Mouse (Mus musculus) mammary gland, adult 2 months (tissue): ENCODE data around the gene Glce. TPM values are rescaled to one million over a fixed set of nuclear protein-coding genes. Genes with fewer than 3 reads are reported as not detected.

ENCODE experiments used
- polyA plus RNA-seq: library from polyadenylated mRNA; depleted of rRNA; stranded (reverse); fragments of >200 nt; gene quantifications from 2 replicates; pipeline ENCODE4 v1.2.3, GENCODE M21; 2012; ENCODE audit warnings: low replicate concordance; rRNA removed

Gene Glce
- polyA plus RNA-seq: 2.6 and 7.0 TPM in 2 replicates

GRCm38 (mm10) chr9:62122508-62123215 is at the start of gene Glce:
Gene Glce (minus strand): TSS chr9:62122655.

DNA sequence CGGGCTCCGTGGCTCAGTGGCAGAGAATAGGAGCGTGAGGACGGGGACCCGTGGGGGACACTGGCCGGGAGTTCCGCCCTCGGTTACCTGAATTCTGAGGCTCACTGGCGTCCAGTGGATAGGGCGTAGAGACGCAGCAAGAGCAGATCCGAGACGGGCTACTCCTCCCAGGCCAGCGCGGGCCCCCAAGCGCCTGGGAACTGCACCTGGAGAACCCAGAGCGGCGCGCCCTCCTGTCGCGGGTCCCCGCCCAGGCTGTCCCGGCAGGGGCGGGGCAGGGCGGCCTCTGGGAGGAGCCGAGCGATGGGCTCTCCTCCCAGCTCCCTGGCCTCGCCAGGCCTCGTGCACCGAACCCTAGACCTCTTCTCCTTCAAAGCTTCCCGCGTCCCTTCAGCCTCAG is 95.9 kb downstream of the Glce start, which contains the start of gene Paqr5:
Paqr5 (minus strand) TSS at position 257 of the 400 bp plus-strand sequence.

Other genes with a start within 250 kb of the Glce start
- 7,169 and 9,974 TPM in 2 replicates for gene Rplp1, start 208.1 kb downstream of the Glce start, polyA plus RNA-seq
- 0.99 and 2.1 TPM in 2 replicates for gene Kif23, start 175.9 kb downstream of the Glce start, polyA plus RNA-seq
- 2.8 and 6.5 TPM in 2 replicates for gene Paqr5, start 95.8 kb downstream of the Glce start, polyA plus RNA-seq
- not detected in 2 replicates for gene Spesp1, start 159.6 kb upstream of the Glce start, polyA plus RNA-seq
- gene Anp32a, start 218.6 kb upstream of the Glce start, polyA plus RNA-seq: 14.8 and 25.0 TPM in 2 replicates